Mouse (Mus musculus) cerebellum, adult 2 months (tissue): ENCODE measurements at regions not wholly inside any gene's neighbourhood (a gene's known extent, or its start where the extent isn't known, plus 50 kb on each side); places are given as distances from the start of the nearest gene placed in this dataset.

ENCODE experiments used
- DNase-seq, 2 experiments: peaks; one replicate each; pipeline ENCODE4 v3.0.0; 2021
- H3K27ac ChIP-seq: fragments of 200-500 bp; 2 replicates; pipeline ENCODE4 v1.5.1; 2012; ENCODE audit warnings: low read length, control low read depth, inconsistent platforms; ENCODE audit not compliant: insufficient read depth
- H3K27me3 ChIP-seq: fragments of 200-500 bp; 2 replicates; pipeline ENCODE4 v1.6.1; 2012; ENCODE audit warnings: inconsistent platforms, mild to moderate bottlenecking, low read length, moderate library complexity; ENCODE audit not compliant: control insufficient read depth, insufficient read depth
- H3K4me1 ChIP-seq: fragments of 200-500 bp; 2 replicates; pipeline ENCODE4 v1.6.1; 2011; ENCODE audit warnings: low read length; ENCODE audit not compliant: control insufficient read depth, insufficient read depth
- H3K4me3 ChIP-seq: fragments of 200-500 bp; replicated peaks from 2 replicates; pipeline ENCODE3; 2011; ENCODE audit warnings: mild to moderate bottlenecking, low read depth, low read length, control low read depth; ENCODE audit not compliant: insufficient read depth
- CTCF ChIP-seq: fragments of 200-500 bp; IDR thresholded peaks from 2 replicates; pipeline ENCODE4 v1.5.1; 2011; ENCODE audit warnings: low read depth, mild to moderate bottlenecking, control low read depth, low read length, moderate library complexity, borderline replicate concordance; ENCODE audit not compliant: insufficient read depth
- POLR2A ChIP-seq: fragments of 200-500 bp; IDR thresholded peaks from 2 replicates; pipeline ENCODE4 v1.6.1; 2011; ENCODE audit warnings: low read length, control low read depth, borderline replicate concordance; ENCODE audit not compliant: insufficient read depth
- WGBS: fragments of 180-500 bp; shearing (Covaris S2); methylation state at CpG from one replicate; pipeline ENCODE4 v1.1.7; 2018; 5-methylcytosine and 5-hydroxymethylcytosine counted together

GRCm38 (mm10) chr3:27777751-27778150 lies 66.6 kb upstream of the Fndc3b start:
- DNase-seq = peak in 1 of 2 experiments; percentile 9
- Histone ChIP-seq H3K27ac (no peak overlapping the region), H3K27me3 (no peaks in the 10 kb centered on the region), H3K4me3 (no peak overlapping the region), H3K4me1 (no peaks in the 10 kb centered on the region)
- TF ChIP-seq POLR2A (no peak), CTCF (no peak)
- 67% methylated on average over 6 of the region's 6 CpGs for WGBS

- 94% methylated on average over 3 of the region's 3 CpGs for WGBS
- H3K4me3 ChIP-seq = no peak overlapping the region
- H3K4me1 ChIP-seq = no peaks in the 10 kb centered on the region
- TF ChIP-seq CTCF = no peak
- TF ChIP-seq POLR2A = no peak
- H3K27ac ChIP-seq = no peak overlapping the region
- no peaks in the 10 kb centered on the region for H3K27me3 ChIP-seq
- no peak for DNase-seq
These were observed 62.1 kb upstream of the Fndc3b start for GRCm38 (mm10) chr3:27773176-27773575.

GRCm38 (mm10) chr3:27769438-27769837 lies 58.3 kb upstream of the Fndc3b start:
- TF ChIP-seq CTCF = no peak
- no peak for TF ChIP-seq POLR2A
- 90% methylated on average over 5 of the region's 5 CpGs for WGBS
- H3K4me1 ChIP-seq = no peaks in the 10 kb centered on the region

GRCm38 (mm10) chr3:27767188-27767587 lies 56.1 kb upstream of the Fndc3b start:
- TF ChIP-seq POLR2A = no peak
- no peak for TF ChIP-seq CTCF
- H3K4me3 ChIP-seq = no peak overlapping the region
- WGBS = 87% methylated on average over 8 of the region's 8 CpGs
- H3K27ac ChIP-seq = no peak overlapping the region
- DNase-seq = no peak
- no peaks in the 10 kb centered on the region for H3K27me3 ChIP-seq
- H3K4me1 ChIP-seq = no peaks in the 10 kb centered on the region

More at GRCm38 (mm10) chr3:27769438-27769837, 58.3 kb upstream of the Fndc3b start:
- DNase-seq = no peak
- Histone ChIP-seq H3K27ac (no peak overlapping the region), H3K4me3 (no peak overlapping the region), H3K27me3 (no peaks in the 10 kb centered on the region)

- 71% methylated on average over 6 of the region's 6 CpGs for WGBS
- Histone ChIP-seq H3K4me1 (no peaks in the 10 kb centered on the region), H3K4me3 (no peak overlapping the region), H3K27me3 (no peaks in the 10 kb centered on the region), H3K27ac (no peak overlapping the region)
- DNase-seq = no peak
- no peak for TF ChIP-seq CTCF
- no peak for TF ChIP-seq POLR2A
These were observed 55.3 kb upstream of the Fndc3b start for GRCm38 (mm10) chr3:27766421-27766820.

- TF ChIP-seq CTCF (no peak), POLR2A (no peak)
- DNase-seq = no peak
- Histone ChIP-seq H3K4me3 (no peak overlapping the region), H3K27ac (no peak overlapping the region), H3K4me1 (no peaks in the 10 kb centered on the region), H3K27me3 (no peaks in the 10 kb centered on the region)
- WGBS = 49% methylated on average over 7 of the region's 7 CpGs
These were observed 54.8 kb upstream of the Fndc3b start for GRCm38 (mm10) chr3:27765929-27766328.

GRCm38 (mm10) chr3:27764556-27764955 lies 53.4 kb upstream of the Fndc3b start:
- WGBS = 80% methylated on average over 2 of the region's 2 CpGs
- H3K4me1 ChIP-seq = no peaks in the 10 kb centered on the region
- DNase-seq = no peak
- no peak overlapping the region for H3K4me3 ChIP-seq
- no peaks in the 10 kb centered on the region for H3K27me3 ChIP-seq
- no peak overlapping the region for H3K27ac ChIP-seq
- TF ChIP-seq CTCF = no peak
- no peak for TF ChIP-seq POLR2A

- Histone ChIP-seq H3K27me3 (no peaks in the 10 kb centered on the region), H3K4me1 (no peaks in the 10 kb centered on the region), H3K4me3 (no peak overlapping the region), H3K27ac (no peak overlapping the region)
- TF ChIP-seq CTCF (no peak), POLR2A (no peak)
- WGBS = 72% methylated on average over 2 of the region's 2 CpGs
- no peak for DNase-seq
These were observed 49.9 kb upstream of the Fndc3b start for GRCm38 (mm10) chr3:27761031-27761430.
